Mouse (Mus musculus) CH12.LX (cell line): ENCODE data around the gene Itpka.
"Not testable (repeated sequence)": the region's sequence is repeated elsewhere in the genome, so short reads cannot be mapped to it uniquely, and the experiment has no call there.

ENCODE experiments used
- BHLHE40 ChIP-seq: IDR thresholded peaks from 2 replicates; pipeline ENCODE4 v1.6.1; 2011; ENCODE audit warnings: mild to moderate bottlenecking, low read depth, low read length, improper control_type of control experiment
- CHD2 ChIP-seq: IDR thresholded peaks from 2 replicates; pipeline ENCODE4 v1.6.1; 2011; ENCODE audit warnings: low read length, improper control_type of control experiment
- CTCF ChIP-seq, 2 experiments: IDR thresholded peaks in 1 of 2; conservative IDR thresholded peaks in 1 of 2; 2 replicates each; pipeline ENCODE4 v1.5.1; 2011 to 2012; ENCODE audit warnings: low read depth in 2 of 2, low read length in 2 of 2, improper control_type of control experiment in 1 of 2, inconsistent platforms in 1 of 2, mild to moderate bottlenecking in 1 of 2, moderate library complexity in 1 of 2
- EP300 ChIP-seq: IDR thresholded peaks from 2 replicates; pipeline ENCODE4 v1.6.1; 2011; ENCODE audit warnings: low read length, improper control_type of control experiment
- ETS1 ChIP-seq: conservative IDR thresholded peaks from 2 replicates; pipeline ENCODE4 v1.6.1; 2012; ENCODE audit warnings: low read depth, mild to moderate bottlenecking, inconsistent platforms, low read length, improper control_type of control experiment, moderate library complexity
- GABPA ChIP-seq: IDR thresholded peaks from 2 replicates; pipeline ENCODE4 v1.6.1; 2012; ENCODE audit warnings: low read depth, low read length, improper control_type of control experiment, inconsistent platforms; ENCODE audit not compliant: insufficient replicate concordance
- HCFC1 ChIP-seq: IDR thresholded peaks from 2 replicates; pipeline ENCODE4 v1.6.1; 2012; ENCODE audit warnings: low read depth, mild to moderate bottlenecking, inconsistent platforms, low read length, improper control_type of control experiment
- MEF2A ChIP-seq: IDR thresholded peaks from 2 replicates; pipeline ENCODE4 v1.6.1; 2014; ENCODE audit warnings: low read depth, mild to moderate bottlenecking, inconsistent platforms, low read length, improper control_type of control experiment, borderline replicate concordance
- MYC ChIP-seq: IDR thresholded peaks from 2 replicates; pipeline ENCODE4 v1.6.1; 2011; ENCODE audit warnings: low read depth, mild to moderate bottlenecking, improper control_type of control experiment, low read length
- POLR2A ChIP-seq: IDR thresholded peaks from 2 replicates; pipeline ENCODE4 v1.6.1; 2011; ENCODE audit warnings: low read depth, mild to moderate bottlenecking, improper control_type of control experiment, low read length
- SMC3 ChIP-seq: IDR thresholded peaks from 2 replicates; pipeline ENCODE4 v1.6.1; 2011; ENCODE audit warnings: low read depth, low read length, improper control_type of control experiment
- TBP ChIP-seq: conservative IDR thresholded peaks from 2 replicates; pipeline ENCODE4 v1.6.1; 2011; ENCODE audit warnings: low read depth, low read length, improper control_type of control experiment
- TCF12 ChIP-seq: IDR thresholded peaks from 2 replicates; pipeline ENCODE4 v1.6.1; 2014; ENCODE audit warnings: low read depth, mild to moderate bottlenecking, inconsistent platforms, low read length, improper control_type of control experiment
- USF1 ChIP-seq: IDR thresholded peaks from 2 replicates; pipeline ENCODE4 v1.6.1; 2014; ENCODE audit warnings: low read depth, mild to moderate bottlenecking, inconsistent platforms, low read length, improper control_type of control experiment

DNA sequence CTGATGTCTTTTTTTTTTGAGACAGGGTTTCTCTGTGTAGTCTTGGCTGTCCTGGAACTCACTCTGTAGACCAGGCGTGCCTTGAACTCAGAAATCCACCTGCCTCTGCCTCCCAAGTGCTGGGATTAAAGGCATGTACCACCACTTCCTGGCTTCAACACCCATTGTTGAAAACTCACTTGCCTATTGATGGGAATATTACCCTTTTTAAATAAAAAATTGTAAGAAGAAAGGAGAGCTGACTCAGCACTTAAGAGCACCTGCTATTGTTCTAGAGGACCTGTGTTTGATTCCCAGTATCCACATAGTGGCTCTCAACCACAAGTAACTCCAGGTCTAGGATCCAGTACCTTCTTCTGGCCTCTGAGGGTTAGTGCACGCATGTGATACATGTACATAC, 26.3 kb upstream of the Itpka start:
- not testable (repeated sequence) for TF ChIP-seq SMC3; TCF12; CTCF (conservative IDR thresholded peaks at IDR 0.05 in 1 of 2, IDR thresholded peaks at IDR 0.05 in 1 of 2; ENCODE audit: low read depth in 2 of 2, low read length in 2 of 2); POLR2A; GABPA; ETS1; HCFC1; USF1; BHLHE40; MYC; EP300; TBP; MEF2A; CHD2
